Mouse (Mus musculus) E14TG2a.4 (cell line): ENCODE measurements around the gene Spg21.

Experiments used
- CTCF ChIP-seq: conservative IDR thresholded peaks from 2 replicates; pipeline ENCODE4 v1.5.1; 2014; ENCODE audit warnings: low read length
- NANOG ChIP-seq: IDR thresholded peaks from 2 replicates; pipeline ENCODE4 v1.6.1; 2014; ENCODE audit warnings: borderline replicate concordance, low read length, mixed read lengths
- POU5F1 ChIP-seq: IDR thresholded peaks from 2 replicates; pipeline ENCODE4 v1.6.1; 2014; ENCODE audit warnings: low read length, borderline replicate concordance

DNA sequence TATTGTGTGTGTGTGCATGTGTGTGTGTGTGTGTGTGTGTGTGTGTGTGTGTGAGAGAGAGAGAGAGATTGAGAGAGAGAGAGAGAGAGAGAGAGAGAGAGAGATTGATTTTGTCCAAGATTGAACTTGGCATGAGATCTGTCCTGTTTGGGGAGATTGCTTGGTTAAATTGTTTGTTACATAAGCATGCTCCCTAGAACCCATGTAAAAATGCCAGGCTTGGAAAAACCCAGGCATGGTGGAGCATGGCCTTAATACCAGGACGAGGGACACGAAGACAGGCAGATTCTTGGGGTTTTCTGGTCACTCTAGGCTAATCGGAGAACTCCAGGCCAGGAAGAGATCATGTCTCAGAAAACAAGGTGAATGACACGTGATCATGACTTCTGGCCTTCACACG, 32.7 kb upstream of the Spg21 start:
- TF ChIP-seq CTCF (no peak), POU5F1 (no peak), NANOG (no peak)
